Mouse (Mus musculus) c-Kit-positive CD71-negative TER-119-negative erythroid progenitor cells, embryonic 14.5 days (primary cell): Measurements from ENCODE around the gene Cdc42bpa.

Source experiments
- DNase-seq: peaks from one replicate; pipeline ENCODE4 v3.0.0-alpha.2; 2013; ENCODE audit warnings: low read depth

The Cdc42bpa gene

DNA sequence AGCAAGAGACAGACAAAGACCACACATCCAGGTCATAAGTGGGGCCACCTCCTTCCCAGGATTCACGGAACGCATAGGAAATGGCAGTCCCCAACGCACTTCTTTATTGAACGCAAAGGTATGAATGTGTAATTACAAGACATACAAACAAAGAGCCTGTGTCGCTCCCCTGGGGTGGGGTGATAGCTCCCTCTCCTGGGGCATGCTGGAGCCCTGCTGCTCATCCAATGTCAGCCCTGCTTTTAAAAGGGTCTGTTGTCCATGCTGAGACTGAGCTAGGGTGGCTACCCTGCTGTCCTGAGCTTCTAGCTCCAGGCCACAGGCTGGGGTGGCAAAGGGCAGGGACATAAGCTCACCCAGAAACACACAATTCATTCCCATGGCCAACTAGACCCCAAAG is 206.3 kb downstream of the Cdc42bpa start:
- DNase-seq = no peak

DNA sequence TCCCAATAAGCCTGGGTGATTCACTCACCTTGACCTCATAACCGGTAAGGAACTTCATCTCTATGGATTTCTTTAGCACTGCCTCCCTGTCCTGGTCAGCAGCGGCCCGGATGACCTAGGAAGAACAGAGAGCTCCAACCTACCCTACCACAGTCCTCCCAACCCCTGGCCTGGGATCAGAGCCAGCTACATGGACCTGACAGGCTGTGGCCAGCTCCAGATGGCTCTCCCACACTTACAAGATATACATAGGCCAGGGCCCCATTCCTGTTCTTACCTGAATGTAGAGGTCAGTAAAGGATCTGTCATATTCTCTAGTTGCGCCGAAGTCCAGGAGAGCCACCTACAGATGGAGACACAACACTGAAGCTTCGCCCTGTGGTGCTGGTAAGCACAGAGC is 208.0 kb downstream of the Cdc42bpa start:
- DNase-seq = no peak

DNA sequence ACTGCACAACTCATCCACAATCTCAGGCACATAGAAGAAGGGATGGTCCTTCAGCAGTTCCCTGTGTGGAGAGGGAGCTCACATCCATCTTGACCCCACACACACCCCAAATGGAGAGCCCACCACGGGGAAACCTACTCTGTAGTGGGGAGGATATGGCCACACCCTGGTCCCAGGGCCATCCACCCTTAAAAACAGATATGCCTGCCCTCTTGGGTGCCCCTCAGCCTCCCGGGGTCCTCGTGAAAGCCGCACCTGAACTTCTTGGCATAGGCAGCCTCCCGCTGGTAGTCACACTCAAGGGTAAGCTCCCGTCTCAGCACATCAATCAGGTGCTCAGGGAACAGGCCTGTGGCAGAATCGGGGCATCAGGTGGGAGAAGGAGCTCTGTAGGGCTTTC is 208.9 kb downstream of the Cdc42bpa start:
- no peak for DNase-seq

DNA sequence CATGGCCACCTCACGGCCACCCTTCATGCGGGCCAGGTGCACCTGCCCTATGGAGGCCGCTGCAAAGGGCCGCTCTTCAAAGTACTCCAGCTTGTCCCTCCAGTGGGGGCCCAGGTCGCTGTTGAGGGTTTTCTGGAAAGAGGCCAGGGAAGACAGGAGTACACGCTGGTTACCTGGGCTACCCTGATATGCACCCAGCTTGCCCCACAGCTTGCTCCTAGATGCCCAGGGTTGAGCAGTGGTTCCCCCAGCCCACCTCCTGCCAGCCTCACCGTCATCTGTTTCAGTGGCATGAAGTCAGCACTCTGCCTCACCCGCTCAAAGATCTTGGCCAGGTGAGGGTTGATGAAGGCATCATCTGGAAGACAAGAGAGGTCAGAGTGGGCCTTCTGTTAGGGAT is 209.8 kb downstream of the Cdc42bpa start:
- DNase-seq = no peak

DNA sequence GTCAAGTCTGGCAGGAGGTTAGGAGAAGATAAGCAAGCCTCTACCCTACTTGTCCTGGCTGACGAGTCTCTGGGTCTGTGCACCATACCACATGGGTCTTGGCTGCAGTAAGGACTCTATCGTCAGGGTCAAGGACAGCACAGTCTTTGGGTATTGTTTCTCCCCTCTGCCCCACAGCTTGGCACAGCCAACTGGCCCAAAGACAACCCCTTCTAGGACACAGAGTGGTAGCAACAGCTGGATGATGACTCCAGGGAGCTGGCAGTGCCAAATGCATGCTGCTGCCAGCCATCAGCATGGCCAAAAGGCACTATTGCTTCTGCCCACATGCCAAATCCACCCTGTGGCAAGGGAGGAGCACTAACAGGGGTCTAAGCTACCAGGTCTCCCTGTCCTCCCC is 211.6 kb downstream of the Cdc42bpa start:
- no peak for DNase-seq

DNA sequence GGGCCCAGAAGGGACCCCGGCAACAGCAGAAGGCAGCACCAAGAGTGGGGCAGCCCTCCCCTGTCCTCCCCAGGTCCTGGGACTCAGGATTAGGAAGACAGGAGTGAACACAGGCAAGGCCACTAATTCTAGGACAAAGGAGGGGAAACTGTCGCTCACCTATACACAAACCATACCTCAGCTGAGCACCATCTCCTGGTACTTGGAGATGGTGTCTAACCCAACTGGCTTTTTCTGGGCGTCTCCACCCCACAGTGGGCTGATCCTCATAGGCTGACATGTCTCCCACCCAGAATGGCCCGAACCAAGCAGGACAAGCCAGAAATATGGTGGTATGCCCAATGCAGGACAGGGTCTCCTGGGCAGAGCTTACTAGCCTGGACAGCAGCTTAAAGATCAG is 212.3 kb downstream of the Cdc42bpa start:
- no peak for DNase-seq

DNA sequence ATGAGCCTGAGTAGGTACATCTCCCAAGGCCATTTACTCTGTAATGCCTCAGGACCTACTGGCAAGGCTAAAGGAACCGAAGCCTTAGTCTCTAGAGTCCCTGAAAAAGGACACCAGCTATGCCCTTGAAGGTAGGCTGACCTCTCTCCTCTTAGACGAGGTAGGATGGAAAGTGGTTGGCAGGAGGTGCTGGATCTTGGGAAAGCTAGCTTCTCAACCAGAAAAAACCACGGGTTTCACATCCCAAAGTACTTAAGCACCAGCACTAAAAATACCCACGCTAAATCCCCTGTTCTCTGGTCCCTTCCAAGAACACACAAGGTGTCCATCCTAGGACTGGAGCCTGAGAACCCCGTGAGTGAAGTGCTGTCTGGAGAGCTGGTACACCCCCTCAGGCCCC is 212.7 kb downstream of the Cdc42bpa start:
- DNase-seq = no peak

DNA sequence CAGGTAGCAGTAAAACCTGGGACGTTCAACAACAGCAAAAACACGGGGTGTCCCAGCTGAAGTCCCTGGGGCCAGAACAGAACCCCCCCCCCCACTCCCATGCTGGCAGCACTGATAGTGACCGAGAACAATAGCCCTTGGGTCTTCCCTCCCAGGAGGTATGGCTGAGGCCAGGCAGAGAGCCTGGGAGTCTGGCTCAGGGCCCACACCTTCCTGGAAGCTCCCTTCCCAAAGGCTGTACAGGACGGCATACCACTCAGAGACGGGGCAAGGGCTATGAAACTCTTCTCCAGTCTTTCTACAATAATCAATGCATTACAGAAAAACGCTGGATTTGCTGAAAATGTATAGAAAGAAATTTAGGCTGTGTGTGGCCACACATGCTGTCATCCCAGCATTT is 214.4 kb downstream of the Cdc42bpa start:
- DNase-seq = no peak

DNA sequence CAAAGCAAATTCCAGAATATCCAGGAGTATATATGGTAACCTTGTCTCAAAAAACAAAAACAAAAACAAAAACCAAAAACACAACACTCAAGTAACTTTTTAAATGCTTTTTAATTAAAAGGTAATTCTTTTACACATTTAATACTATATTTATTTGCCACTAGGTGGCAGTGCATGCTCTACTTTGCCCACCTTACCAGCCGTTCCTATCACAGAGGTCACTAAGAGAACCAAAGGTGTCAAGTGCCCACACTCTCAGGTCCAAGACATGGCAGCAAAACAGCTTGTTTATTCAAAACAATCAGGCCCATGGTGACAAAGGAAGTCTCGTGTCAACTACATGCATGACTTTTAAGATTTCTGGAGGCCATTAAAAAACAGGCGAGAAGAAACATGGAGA is 214.9 kb downstream of the Cdc42bpa start:
- no peak for DNase-seq

DNA sequence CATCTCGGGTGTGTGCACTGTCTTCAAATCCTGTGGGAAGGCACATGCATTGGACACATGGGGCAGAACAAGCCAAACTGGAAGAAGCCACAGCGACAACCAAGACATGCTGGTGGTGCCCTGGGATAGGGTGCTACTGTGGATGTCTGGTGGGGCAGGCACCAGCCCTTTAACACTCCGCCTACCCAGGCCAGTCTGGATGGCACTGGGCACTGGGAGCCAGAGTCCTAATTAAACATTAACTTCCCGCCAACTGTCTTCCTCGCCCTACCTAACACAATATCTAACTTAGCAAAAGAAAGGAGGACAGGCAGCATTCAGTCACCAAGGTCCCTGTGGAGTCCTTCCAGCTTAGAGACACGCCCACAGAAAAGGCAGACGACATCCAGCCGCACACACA is 215.4 kb downstream of the Cdc42bpa start:
- no peak for DNase-seq

DNA sequence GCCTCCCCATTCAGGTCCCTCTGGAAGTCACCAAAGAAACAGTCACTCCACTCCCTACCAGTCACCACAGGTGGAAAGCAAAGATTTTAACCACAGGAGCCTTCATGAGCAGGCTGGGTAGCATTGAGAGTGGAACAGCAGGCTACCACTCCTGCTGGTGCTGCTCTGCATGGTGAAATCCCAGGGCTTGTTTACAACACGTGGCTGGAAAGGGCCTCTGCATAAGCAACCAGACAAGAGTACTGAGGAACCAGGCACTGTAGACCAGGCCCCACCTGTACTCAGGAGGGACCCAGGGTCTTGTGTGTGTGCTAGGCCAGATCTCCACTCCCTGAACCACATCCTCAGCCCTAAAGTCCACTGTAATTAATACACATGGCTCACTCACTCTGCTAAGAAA is 216.5 kb downstream of the Cdc42bpa start:
- no peak for DNase-seq

DNA sequence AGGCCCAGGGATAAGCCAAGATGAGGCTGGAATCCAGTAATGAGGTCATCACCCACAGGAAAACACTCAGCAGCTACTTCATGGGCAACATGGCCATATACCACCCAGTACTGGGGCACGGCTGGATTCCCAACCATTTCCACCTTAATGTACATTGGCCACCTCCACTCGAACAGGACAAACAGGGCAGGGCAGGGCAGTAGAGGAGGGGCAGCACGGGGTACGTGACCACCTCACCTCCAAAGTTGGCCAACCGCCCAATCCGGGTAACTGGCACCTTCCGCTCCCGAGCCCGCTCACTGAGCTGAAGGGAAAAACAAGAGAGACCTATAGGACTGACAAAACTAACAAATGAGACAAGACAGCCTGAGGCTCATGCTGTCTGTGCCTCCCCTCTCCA is 218.1 kb downstream of the Cdc42bpa start:
- DNase-seq = no peak

DNA sequence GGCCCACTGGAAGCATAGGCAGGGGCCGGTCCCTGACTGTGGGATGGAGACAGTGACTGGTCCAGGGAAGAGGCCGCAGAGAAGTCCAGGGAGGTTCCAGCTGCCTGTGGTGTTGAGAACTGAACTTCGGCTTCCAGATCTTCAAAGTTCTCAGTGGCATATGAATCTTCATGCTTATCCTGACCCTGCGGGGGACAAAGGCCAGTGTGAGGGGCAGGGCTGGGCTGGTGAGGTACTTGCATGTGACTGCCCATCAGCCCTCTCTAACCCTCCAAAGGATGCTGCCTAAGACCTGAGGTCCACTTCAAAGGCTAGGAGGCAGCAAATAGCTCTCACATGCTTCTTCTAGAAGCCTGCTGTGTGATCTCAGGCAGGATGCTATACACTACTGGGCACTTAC is 218.8 kb downstream of the Cdc42bpa start:
- DNase-seq = no peak

DNA sequence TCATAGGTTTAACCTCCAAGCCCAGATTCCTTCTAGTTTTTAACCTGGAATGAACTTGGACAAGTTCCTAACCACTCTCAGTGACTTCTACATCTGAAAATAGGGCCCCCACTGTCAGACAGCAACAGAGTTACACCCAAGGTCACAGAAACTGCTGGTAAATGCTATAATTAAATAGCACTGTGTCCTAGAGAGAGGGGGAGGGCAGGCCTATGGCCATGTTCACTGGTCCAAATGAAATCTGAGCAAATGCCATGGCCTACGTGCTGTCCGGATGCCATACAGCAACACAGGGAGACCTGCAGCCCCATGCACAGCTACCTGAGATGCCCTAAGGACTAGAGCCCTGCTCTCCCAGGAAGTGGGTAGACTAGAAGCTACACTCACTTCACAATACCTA is 219.6 kb downstream of the Cdc42bpa start:
- no peak for DNase-seq

DNA sequence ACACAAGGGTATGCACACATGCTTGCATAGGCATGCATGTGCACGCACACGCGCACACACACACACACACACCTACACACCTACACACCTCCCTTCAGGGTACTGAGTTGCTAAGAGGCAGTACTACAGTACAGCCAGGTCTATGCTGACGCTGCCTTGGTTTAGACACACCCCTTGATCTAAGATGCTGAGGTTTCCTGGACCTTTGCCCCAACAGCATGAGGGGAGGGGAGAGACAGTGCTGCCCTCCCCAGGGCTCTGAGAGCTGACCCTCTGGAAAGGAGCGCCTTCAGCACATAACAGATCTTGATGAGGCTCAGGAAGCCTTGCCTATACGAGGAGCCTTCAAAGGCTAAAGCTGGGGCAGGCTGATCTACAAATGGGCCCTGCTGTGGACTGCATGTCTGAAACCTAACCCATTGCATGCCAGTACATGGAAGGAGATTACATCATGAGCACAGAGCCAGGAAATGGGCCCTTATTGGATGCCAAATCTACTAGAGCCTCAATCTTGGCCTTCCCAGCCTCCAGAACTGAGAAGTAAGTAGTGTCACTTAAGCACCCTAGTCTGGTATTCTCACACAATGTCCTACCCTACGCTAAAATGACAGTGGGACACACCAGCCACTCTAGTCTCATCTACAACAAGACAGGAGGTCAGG is 221.2 kb downstream of the Cdc42bpa start:
- DNase-seq = no peak

DNA sequence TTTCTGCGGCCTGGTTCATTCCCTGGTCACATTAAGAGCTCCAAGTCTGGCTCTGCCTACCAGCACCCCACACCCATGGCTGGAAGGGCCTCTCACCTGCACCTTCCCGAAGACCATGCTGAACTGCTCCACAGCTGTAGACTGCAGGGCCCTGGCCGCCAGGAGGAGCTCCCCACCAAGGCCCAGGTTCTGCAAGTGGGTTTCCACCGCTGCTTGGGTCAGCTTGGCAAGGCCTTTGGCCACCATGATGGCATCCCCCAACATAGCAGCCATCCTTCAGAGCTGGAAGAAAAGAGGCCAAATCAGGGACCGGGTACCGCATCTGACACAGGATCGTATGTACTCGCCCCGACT is 221.7 kb downstream of the Cdc42bpa start:
- DNase-seq = no peak

DNA sequence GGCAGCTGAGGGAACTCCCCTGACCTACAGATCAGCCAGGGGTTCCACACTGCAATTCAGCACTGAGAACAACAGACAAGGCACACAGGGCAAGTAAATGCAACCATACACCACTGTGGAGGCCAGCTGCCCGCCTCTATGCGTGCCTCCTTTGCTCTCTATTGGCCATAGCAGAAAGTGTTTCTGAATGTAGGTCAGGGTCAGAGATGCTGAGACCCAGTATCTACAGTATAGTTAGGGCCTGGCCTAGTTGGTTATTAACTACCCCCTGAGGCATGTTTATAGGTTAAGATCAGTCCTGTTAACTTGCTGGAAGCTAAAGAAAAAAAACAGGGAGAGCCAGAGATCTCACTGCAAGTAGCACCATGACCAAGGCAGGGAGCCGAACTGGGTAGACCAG is 222.5 kb downstream of the Cdc42bpa start:
- no peak for DNase-seq

DNA sequence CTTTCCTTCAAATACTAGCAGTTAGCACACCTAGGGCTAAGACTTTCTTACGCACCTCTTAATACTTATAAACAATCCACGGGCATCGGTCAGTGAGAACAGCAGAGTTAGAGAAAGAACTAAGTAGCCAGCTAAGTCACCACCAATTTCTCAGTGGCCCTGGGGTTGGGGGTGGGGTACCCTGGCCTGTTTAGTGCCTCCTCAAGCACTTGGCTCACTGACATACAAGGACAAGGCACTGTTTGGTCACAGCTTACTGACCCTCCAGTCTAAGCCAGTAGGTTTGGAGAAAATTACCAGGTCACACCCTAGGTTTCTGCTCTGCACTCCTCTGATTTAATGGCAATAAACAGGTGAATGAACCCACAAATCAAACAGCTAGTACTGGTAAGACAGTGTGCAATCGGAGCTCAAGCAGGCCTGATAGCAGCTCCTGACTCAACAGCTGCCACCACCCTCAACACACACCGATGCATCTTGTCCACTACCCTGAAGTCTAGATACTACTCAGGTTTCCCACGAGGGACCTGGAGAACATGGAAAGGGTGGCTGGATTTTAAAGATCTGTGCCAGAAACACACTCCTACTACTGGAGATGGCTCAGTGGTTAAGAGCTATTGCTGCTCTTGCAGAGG is 223.4 kb downstream of the Cdc42bpa start:
- DNase-seq = no peak

DNA sequence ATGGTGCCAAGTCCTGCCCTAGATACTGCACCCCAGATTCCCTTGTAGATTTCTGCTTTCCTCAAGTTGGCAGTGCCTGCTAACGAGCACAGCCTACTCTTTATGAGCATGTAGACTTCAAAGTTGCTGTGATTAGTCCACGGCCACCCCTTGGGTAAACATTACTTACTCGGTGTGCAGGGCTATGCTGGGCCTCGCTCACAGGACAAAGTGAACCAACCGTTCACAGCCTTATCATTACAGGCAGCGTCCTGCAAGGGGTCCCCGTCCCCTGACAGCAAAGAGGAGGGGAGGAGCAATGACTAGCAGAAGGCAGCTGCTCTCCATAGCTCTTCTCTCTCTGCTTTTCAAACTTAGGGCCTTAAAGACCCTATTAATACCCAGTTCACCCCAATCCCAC is 224.5 kb downstream of the Cdc42bpa start:
- DNase-seq = no peak

DNA sequence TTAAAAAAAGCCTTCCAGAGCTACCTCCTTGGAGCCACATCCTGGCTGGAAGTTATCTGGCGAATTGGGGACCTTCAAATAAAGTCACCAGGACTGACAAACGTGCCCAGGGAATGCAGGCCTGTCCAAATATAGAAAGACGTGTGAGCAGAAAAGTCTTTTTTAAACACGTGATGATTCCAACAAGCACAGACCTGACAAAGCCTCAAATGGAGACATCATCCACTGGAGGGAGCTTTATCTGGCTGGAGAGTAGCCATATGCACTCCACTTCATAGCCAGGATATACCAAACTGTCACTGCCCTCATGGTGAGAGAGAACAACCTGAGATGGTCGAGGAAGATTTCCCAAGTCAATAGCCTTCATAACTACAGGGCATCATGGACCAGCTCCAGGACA is 225.6 kb downstream of the Cdc42bpa start:
- DNase-seq = no peak

DNA sequence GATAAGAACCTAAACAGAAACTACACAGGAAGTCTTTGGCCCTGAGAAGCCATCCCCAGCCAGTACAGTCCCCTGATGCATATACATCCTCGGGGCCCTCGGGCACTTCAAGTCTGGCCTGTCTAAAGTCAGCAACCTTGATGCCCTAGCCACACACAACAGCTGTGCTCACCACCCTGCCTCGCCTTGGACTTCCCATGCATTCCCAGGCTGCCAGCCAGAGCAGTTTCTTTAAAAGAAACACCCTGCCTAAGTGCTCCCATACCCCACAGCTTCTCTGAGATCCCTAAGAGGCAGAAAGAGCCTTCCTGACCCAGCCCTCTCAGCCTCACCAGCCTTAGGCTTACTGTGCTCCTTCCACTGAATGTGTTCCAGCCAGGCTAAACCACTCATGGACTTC is 226.1 kb downstream of the Cdc42bpa start:
- no peak for DNase-seq

DNA sequence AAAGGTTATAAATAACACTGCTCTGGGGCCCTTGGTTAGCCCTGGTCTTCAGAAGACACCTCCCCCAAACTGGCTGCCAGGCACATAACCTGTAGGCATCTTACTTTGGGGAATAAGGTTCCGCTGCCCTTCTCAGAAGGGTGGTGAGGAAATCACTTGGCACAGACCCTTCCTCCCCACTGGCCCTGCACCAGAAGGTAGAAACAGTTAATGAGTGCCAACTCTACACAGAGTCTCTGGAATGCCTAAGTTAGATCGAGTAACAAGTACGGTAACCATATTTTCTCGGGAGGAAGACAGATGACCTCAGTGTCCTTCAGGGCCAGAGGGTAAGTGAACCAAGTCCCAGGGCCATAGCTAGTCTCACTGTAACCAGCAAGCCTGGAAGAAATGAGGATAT is 228.7 kb downstream of the Cdc42bpa start:
- no peak for DNase-seq

DNA sequence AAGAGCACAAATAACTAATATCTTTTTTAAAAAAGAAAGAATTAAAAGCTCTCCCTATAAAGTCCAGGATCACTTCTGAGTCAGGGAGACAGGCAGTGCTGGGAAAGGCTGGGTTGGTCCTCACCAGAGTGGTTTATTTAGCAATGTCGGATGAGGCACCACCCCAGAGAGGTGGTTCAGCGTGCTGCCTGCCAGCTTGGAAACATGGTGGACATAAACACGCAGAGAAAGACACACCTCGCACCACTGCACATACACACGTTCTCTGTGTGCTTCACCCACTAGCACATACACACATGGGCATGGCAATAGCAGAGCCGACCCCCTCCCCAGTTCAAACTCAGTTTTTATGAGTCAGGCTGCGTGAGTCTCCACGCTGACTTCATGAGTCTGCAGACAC is 230.8 kb downstream of the Cdc42bpa start:
- no peak for DNase-seq

DNA sequence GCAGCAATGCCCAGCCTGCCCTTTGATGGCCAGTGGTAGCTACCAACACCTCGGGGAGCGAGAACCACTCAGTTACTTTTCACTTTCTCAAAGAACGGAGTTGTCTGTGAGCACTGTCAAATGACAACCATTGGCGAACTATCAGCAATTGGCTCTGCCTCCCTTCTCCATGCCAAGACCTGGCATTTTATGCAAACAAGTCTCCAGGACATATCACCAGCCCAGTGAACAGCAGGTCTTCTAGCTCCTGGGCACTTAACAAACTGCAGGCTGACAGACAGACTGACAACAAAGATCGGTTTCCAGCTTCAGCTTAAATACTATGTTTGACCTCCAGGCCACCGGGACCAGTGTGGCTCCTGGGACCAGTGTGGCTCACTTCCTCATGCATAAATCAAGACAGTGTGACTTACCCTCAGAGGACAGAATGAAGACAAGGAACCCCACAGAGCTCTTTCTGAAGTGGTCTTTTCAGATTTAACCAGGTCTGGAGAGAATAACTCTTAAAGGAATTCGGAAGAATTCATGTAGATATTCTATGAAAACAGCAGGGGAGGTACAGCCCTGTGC is 231.5 kb downstream of the Cdc42bpa start:
- no peak for DNase-seq
